Mouse (Mus musculus) myocyte (in vitro differentiated cells): ENCODE data around the gene Iqgap2. TPM values are rescaled to one million over a fixed set of nuclear protein-coding genes. Genes with fewer than 3 reads are reported as not detected.

Experiments
- H3K27me3 ChIP-seq: one replicate; pipeline ENCODE4 v1.6.1; 2011; ENCODE audit not compliant: control insufficient read depth, insufficient read depth, insufficient read length
- H3K36me3 ChIP-seq: one replicate; pipeline ENCODE4 v1.6.1; 2011; ENCODE audit not compliant: control insufficient read depth, insufficient read depth
- H3K4me2 ChIP-seq: one replicate; pipeline ENCODE4 v1.6.1; 2011; ENCODE audit warnings: low read depth, control low read depth
- H3K4me3 ChIP-seq: one replicate; pipeline ENCODE4 v1.5.1; 2011; ENCODE audit warnings: mild to moderate bottlenecking, control low read depth, moderate library complexity
- H3K79me2 ChIP-seq: one replicate; pipeline ENCODE4 v1.6.1; 2011; ENCODE audit not compliant: control insufficient read depth, insufficient read depth
- H3ac ChIP-seq: one replicate; pipeline ENCODE4 v1.6.1; 2011; ENCODE audit not compliant: control insufficient read depth, insufficient read length
- CEBPB ChIP-seq: IDR thresholded peaks from 2 replicates; pipeline ENCODE4 v1.6.1; 2011; ENCODE audit warnings: mild to moderate bottlenecking, moderate library complexity; ENCODE audit not compliant: poor library complexity, insufficient read depth, severe bottlenecking
- E2F4 ChIP-seq: IDR thresholded peaks from one replicate; pipeline ENCODE4 v1.6.1; 2011; ENCODE audit warnings: mild to moderate bottlenecking, control low read depth, moderate library complexity; ENCODE audit not compliant: insufficient read depth
- MAX ChIP-seq: IDR thresholded peaks from one replicate; pipeline ENCODE4 v1.6.1; 2011; ENCODE audit warnings: low read depth, mild to moderate bottlenecking, control low read depth
- MYOD1 ChIP-seq, 3 experiments: IDR thresholded peaks; one replicate each; pipeline ENCODE4 v1.6.1; 2011; ENCODE audit warnings: control low read depth in 2 of 3, low read depth in 2 of 3, mild to moderate bottlenecking in 2 of 3, moderate library complexity in 1 of 3; ENCODE audit not compliant: insufficient read length in 2 of 3, control insufficient read depth in 1 of 3
- MYOG ChIP-seq, 3 experiments: IDR thresholded peaks; one replicate each; pipeline ENCODE4 v1.6.1; 2011; ENCODE audit warnings: control low read depth in 2 of 3, low read depth in 2 of 3, mild to moderate bottlenecking in 2 of 3; ENCODE audit not compliant: insufficient read length in 2 of 3, control insufficient read depth in 1 of 3, insufficient read depth in 1 of 3
- POLR2A ChIP-seq: IDR thresholded peaks from one replicate; pipeline ENCODE4 v1.6.1; 2011; ENCODE audit warnings: low read depth, mild to moderate bottlenecking, control low read depth, moderate library complexity; ENCODE audit not compliant: insufficient read length
- POLR2AphosphoS2 ChIP-seq: IDR thresholded peaks from one replicate; pipeline ENCODE4 v1.6.1; 2011; ENCODE audit warnings: low read depth, control low read depth; ENCODE audit not compliant: insufficient read length
- REST ChIP-seq: IDR thresholded peaks from one replicate; pipeline ENCODE4 v1.6.1; 2011; ENCODE audit warnings: mild to moderate bottlenecking, control low read depth, moderate library complexity; ENCODE audit not compliant: insufficient read depth, insufficient read length
- SRF ChIP-seq: IDR thresholded peaks from one replicate; pipeline ENCODE4 v1.6.1; 2011; ENCODE audit warnings: low read depth; ENCODE audit not compliant: control insufficient read depth, insufficient read length
- TCF12 ChIP-seq: IDR thresholded peaks from one replicate; pipeline ENCODE4 v1.6.1; 2011; ENCODE audit warnings: mild to moderate bottlenecking, control low read depth; ENCODE audit not compliant: poor library complexity, insufficient read depth, severe bottlenecking
- TCF3 ChIP-seq: IDR thresholded peaks from one replicate; pipeline ENCODE4 v1.6.1; 2011; ENCODE audit warnings: low read depth, control low read depth; ENCODE audit not compliant: insufficient read length
- USF1 ChIP-seq: IDR thresholded peaks from one replicate; pipeline ENCODE4 v1.6.1; 2011; ENCODE audit warnings: low read depth, mild to moderate bottlenecking, control low read depth, moderate library complexity
- polyA plus RNA-seq: library from polyadenylated mRNA; unstranded; fragments of >200 nt; fragmentation: generic; extraction: Trizol; gene quantifications from one replicate; pipeline ENCODE4 v1.2.1, GENCODE M21; 2012; ENCODE audit warnings: missing spikeins

Gene Iqgap2
- polyA plus RNA-seq, 1 experiment = 0.02 TPM

DNA sequence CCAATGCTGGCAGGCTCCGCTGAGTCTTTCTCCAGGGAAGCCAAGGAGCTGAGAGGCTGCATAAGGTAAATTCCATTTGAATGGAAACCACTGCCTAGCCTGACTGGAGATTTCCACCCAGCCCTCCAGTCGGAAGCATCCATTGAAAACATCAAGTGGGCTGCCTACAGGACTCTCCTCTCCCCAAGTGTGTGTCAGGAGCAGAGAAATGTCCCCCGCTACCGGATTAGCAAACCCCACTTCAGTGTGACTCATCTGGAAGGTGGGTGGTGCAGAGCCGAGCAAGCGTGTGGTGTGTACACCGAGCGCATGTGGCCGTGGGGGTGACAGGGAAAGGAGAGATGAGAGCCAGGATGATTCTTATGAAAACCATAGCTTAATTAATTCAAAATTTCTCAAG, 71.7 kb downstream of the Iqgap2 start:
- Histone ChIP-seq H3K79me2 (no peaks in the 10 kb centered on the region), H3ac (no peak overlapping the region), H3K36me3 (no peaks in the 10 kb centered on the region), H3K27me3 (no peaks in the 10 kb centered on the region), H3K4me3 (no peak overlapping the region), H3K4me2 (no peak overlapping the region)
- no peak for TF ChIP-seq TCF12
- no peak for TF ChIP-seq E2F4
- no peak for TF ChIP-seq POLR2A
- TF ChIP-seq REST = no peak
- no peak for TF ChIP-seq POLR2AphosphoS2
- no peak for TF ChIP-seq MAX
- TF ChIP-seq SRF = no peak
- no peak for TF ChIP-seq USF1
- TF ChIP-seq MYOG (IDR thresholded peaks at IDR 0.05; ENCODE audit: control insufficient read depth in 1 of 3, insufficient read depth in 1 of 3, insufficient read length in 2 of 3, low read depth in 2 of 3) = no peak
- TF ChIP-seq CEBPB = no peak
- no peak for TF ChIP-seq MYOD1 (IDR thresholded peaks at IDR 0.05; ENCODE audit: control insufficient read depth in 1 of 3, insufficient read length in 2 of 3, low read depth in 2 of 3)
- no peak for TF ChIP-seq TCF3

DNA sequence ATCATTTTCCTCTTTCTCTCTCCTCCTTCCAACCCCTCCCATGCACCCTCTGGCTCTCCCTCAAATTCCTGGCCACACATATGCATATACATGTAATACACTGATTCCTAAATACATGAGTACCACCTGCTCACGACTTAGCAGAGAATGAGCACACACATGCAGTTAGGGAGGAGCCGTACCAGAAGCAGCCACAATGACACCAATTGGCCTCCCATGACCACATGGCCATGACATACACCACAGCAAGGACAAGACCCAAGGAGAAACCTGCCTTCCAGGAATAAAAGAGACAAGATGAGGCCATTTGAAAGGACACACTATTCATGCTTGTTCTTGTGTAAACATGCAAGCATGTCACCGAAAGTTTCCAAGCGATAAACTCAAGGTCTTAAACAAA, 72.8 kb downstream of the Iqgap2 start:
- Histone ChIP-seq H3K36me3 (no peaks in the 10 kb centered on the region), H3K79me2 (no peaks in the 10 kb centered on the region), H3ac (no peak overlapping the region), H3K4me2 (no peak overlapping the region), H3K27me3 (no peaks in the 10 kb centered on the region), H3K4me3 (no peak overlapping the region)
- no peak for TF ChIP-seq MYOG (IDR thresholded peaks at IDR 0.05; ENCODE audit: control insufficient read depth in 1 of 3, insufficient read depth in 1 of 3, insufficient read length in 2 of 3, low read depth in 2 of 3)
- TF ChIP-seq TCF12 = no peak
- no peak for TF ChIP-seq E2F4
- TF ChIP-seq POLR2AphosphoS2 = no peak
- no peak for TF ChIP-seq USF1
- TF ChIP-seq TCF3 = no peak
- no peak for TF ChIP-seq MAX
- no peak for TF ChIP-seq CEBPB
- no peak for TF ChIP-seq REST

DNA sequence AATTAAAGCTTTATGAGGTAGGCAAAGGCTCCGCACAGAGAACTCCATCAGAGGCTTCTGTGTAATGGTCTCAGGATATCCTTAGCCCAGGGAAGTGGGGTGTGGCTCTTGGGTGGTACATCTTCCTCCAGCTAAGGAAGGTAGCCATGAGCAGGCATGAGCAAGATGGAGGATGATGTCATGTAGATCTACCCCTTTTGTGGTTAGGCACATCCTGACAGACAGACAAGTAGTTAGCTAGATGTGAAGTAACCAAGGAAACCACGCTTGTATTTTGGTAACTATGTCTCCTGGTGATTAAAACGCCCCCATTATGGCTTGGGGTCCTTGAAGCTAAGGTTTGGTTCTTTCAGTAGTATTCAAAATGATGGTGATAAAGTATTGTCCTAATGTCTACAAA, 78.1 kb downstream of the Iqgap2 start:
- H3K4me3 ChIP-seq = no peak overlapping the region
- no peaks in the 10 kb centered on the region for H3K79me2 ChIP-seq
- no peak overlapping the region for H3ac ChIP-seq
- H3K4me2 ChIP-seq = no peak overlapping the region
- TF ChIP-seq MYOG (IDR thresholded peaks at IDR 0.05; ENCODE audit: control insufficient read depth in 1 of 3, insufficient read depth in 1 of 3, insufficient read length in 2 of 3, low read depth in 2 of 3) (no peak), SRF (no peak), POLR2A (no peak), CEBPB (no peak), MYOD1 (IDR thresholded peaks at IDR 0.05; ENCODE audit: control insufficient read depth in 1 of 3, insufficient read length in 2 of 3, low read depth in 2 of 3) (no peak), USF1 (no peak), REST (no peak), E2F4 (no peak), MAX (no peak), TCF3 (no peak), POLR2AphosphoS2 (no peak), TCF12 (no peak)
- no peaks in the 10 kb centered on the region for H3K36me3 ChIP-seq
- no peaks in the 10 kb centered on the region for H3K27me3 ChIP-seq

DNA sequence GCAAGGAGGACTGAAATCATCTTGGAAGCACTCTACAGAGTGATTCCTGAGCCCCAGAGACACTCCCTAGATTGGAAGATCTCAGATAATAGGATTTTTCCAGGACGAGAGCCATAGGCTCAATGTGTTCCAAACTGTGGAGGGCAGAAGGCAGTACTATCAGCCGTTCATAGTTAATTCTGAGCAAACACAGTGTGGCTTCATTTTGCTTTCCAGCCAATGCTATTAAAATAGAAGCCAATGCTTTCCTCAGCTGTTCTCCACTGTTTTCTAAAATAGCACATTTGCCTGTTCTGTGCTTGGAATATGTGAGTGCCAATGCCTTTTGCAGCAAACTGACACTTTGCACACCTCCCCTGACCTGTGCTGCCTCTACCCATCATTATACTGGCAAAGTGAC, 80.9 kb downstream of the Iqgap2 start:
- Histone ChIP-seq H3K27me3 (no peaks in the 10 kb centered on the region), H3K36me3 (no peaks in the 10 kb centered on the region), H3K79me2 (no peaks in the 10 kb centered on the region), H3K4me3 (no peak overlapping the region), H3ac (no peak overlapping the region), H3K4me2 (no peak overlapping the region)
- TF ChIP-seq CEBPB = no peak
- TF ChIP-seq MAX = no peak
- no peak for TF ChIP-seq SRF
- no peak for TF ChIP-seq REST
- TF ChIP-seq USF1 = no peak
- TF ChIP-seq E2F4 = no peak
- TF ChIP-seq TCF12 = no peak
- TF ChIP-seq MYOD1 (IDR thresholded peaks at IDR 0.05; ENCODE audit: control insufficient read depth in 1 of 3, insufficient read length in 2 of 3, low read depth in 2 of 3) = no peak
- TF ChIP-seq TCF3 = no peak
- TF ChIP-seq POLR2A = no peak
- TF ChIP-seq POLR2AphosphoS2 = no peak
- no peak for TF ChIP-seq MYOG (IDR thresholded peaks at IDR 0.05; ENCODE audit: control insufficient read depth in 1 of 3, insufficient read depth in 1 of 3, insufficient read length in 2 of 3, low read depth in 2 of 3)
